Mouse (Mus musculus) cortical plate, adult 2 months (tissue): ENCODE results near the gene Cks1brt. TPM values are rescaled to one million over a fixed set of nuclear protein-coding genes. Genes with fewer than 3 reads are reported as not detected.

ENCODE experiments used
- H3K27ac ChIP-seq: fragments of 200-500 bp; 2 replicates; pipeline ENCODE4 v1.5.1; 2012; ENCODE audit warnings: low read length, control low read depth, inconsistent platforms; ENCODE audit not compliant: insufficient read depth
- H3K4me1 ChIP-seq: fragments of 200-500 bp; 2 replicates; pipeline ENCODE4 v1.6.1; 2011; ENCODE audit warnings: low read length; ENCODE audit not compliant: control insufficient read depth, insufficient read depth
- H3K4me3 ChIP-seq: fragments of 200-500 bp; 2 replicates; pipeline ENCODE4 v1.5.1; 2011; ENCODE audit warnings: mild to moderate bottlenecking, low read length, control low read depth; ENCODE audit not compliant: insufficient read depth
- CTCF ChIP-seq: fragments of 200-500 bp; IDR thresholded peaks from 2 replicates; pipeline ENCODE4 v1.5.1; 2011; ENCODE audit warnings: mild to moderate bottlenecking, control low read depth, low read length; ENCODE audit not compliant: insufficient read depth; ENCODE audit errors: extremely low read depth
- POLR2A ChIP-seq: fragments of 200-500 bp; IDR thresholded peaks from 2 replicates; pipeline ENCODE4 v1.6.1; 2011; ENCODE audit warnings: mild to moderate bottlenecking, low read length, control low read depth; ENCODE audit not compliant: insufficient read depth; ENCODE audit errors: extremely low read depth
- polyA plus RNA-seq: library from polyadenylated mRNA; depleted of rRNA; stranded (reverse); fragments of >200 nt; gene quantifications from 2 replicates; pipeline ENCODE4 v1.2.3, GENCODE M21; 2012; rRNA removed

Cks1brt gene
- polyA plus RNA-seq, 1 experiment = not detected

GRCm38 (mm10) chr8:85142516-85142915 lies 9.2 kb upstream of the Cks1brt start:
- no peak for TF ChIP-seq CTCF
- no peaks in the 10 kb centered on the region for H3K4me1 ChIP-seq
- no peak overlapping the region for H3K27ac ChIP-seq
- no peak overlapping the region for H3K4me3 ChIP-seq

GRCm38 (mm10) chr8:85171291-85171690 lies 19.6 kb downstream of the Cks1brt start:
- H3K4me3 ChIP-seq = no peak overlapping the region
- no peaks in the 10 kb centered on the region for H3K4me1 ChIP-seq
- TF ChIP-seq POLR2A = no peak
- TF ChIP-seq CTCF = peak; percentile 47
- no peak overlapping the region for H3K27ac ChIP-seq

- TF ChIP-seq POLR2A (no peak), CTCF (no peak)
- no peak overlapping the region for H3K4me3 ChIP-seq
- no peaks in the 10 kb centered on the region for H3K4me1 ChIP-seq
- no peak overlapping the region for H3K27ac ChIP-seq
Observed at GRCm38 (mm10) chr8:85175892-85176291, 24.2 kb downstream of the Cks1brt start.

GRCm38 (mm10) chr8:85192346-85192745 lies 40.6 kb downstream of the Cks1brt start:
- Histone ChIP-seq H3K4me1 (no peaks in the 10 kb centered on the region), H3K27ac (no peak overlapping the region), H3K4me3 (no peak overlapping the region)
- TF ChIP-seq CTCF (no peak), POLR2A (no peak)

- no peak overlapping the region for H3K4me3 ChIP-seq
- H3K27ac ChIP-seq = no peak overlapping the region
- TF ChIP-seq CTCF = no peak
- no peak for TF ChIP-seq POLR2A
- peaks cover 1% of the 10 kb centered on the region; the same call in 1 of the 2 replicates for H3K4me1 ChIP-seq
Observed at GRCm38 (mm10) chr8:85220220-85220619, 68.5 kb downstream of the Cks1brt start.

GRCm38 (mm10) chr8:85220992-85221391 lies 69.3 kb downstream of the Cks1brt start:
- no peak overlapping the region for H3K27ac ChIP-seq
- peaks cover 1% of the 10 kb centered on the region; the same call in 1 of the 2 replicates for H3K4me1 ChIP-seq
- TF ChIP-seq CTCF (no peak), POLR2A (no peak)
- no peak overlapping the region for H3K4me3 ChIP-seq

Other genes starting within 250 kb of the Cks1brt start
- 0.23 and 0.35 TPM in 2 replicates for gene Klf1, start 250.0 kb upstream of the Cks1brt start, polyA plus RNA-seq
- 6.1 and 6.7 TPM in 2 replicates for gene Dnase2a, start 243.4 kb upstream of the Cks1brt start, polyA plus RNA-seq
- 76.0 and 79.7 TPM in 2 replicates for gene Mast1, start 214.6 kb upstream of the Cks1brt start, polyA plus RNA-seq
- gene Rtbdn, start 204.9 kb upstream of the Cks1brt start, polyA plus RNA-seq = 6.0 and 6.1 TPM in 2 replicates
- gene Gm49661, start 182.5 kb upstream of the Cks1brt start, polyA plus RNA-seq = not detected in 2 replicates
- 287 TPM in 2 replicates for gene Prdx2, start 182.3 kb upstream of the Cks1brt start, polyA plus RNA-seq
- 37.3 and 37.7 TPM in 2 replicates for gene Rnaseh2a, start 182.2 kb upstream of the Cks1brt start, polyA plus RNA-seq
- gene Junb, start 173.2 kb upstream of the Cks1brt start, polyA plus RNA-seq = 57.5 and 81.7 TPM in 2 replicates
- gene Hook2, start 161.3 kb upstream of the Cks1brt start, polyA plus RNA-seq = 15.6 and 19.2 TPM in 2 replicates
- not detected in 2 replicates for gene Best2, start 137.4 kb upstream of the Cks1brt start, polyA plus RNA-seq
- gene Asna1, start 126.6 kb upstream of the Cks1brt start, polyA plus RNA-seq = 267 and 268 TPM in 2 replicates
- gene Trir, start 125.1 kb upstream of the Cks1brt start, polyA plus RNA-seq = 118 and 119 TPM in 2 replicates
- gene Tnpo2, start 115.0 kb upstream of the Cks1brt start, polyA plus RNA-seq = 110 and 112 TPM in 2 replicates
- 45.1 and 45.8 TPM in 2 replicates for gene Fbxw9, start 91.9 kb upstream of the Cks1brt start, polyA plus RNA-seq
- not detected in 2 replicates for gene Gm5741, start 83.9 kb upstream of the Cks1brt start, polyA plus RNA-seq
- 70.6 and 74.6 TPM in 2 replicates for gene Dhps, start 80.2 kb upstream of the Cks1brt start, polyA plus RNA-seq
- gene Wdr83os, start 71.2 kb upstream of the Cks1brt start, polyA plus RNA-seq = 120 and 139 TPM in 2 replicates
- 54.7 and 56.4 TPM in 2 replicates for gene Wdr83, start 70.6 kb upstream of the Cks1brt start, polyA plus RNA-seq
- gene Man2b1, start 68.7 kb upstream of the Cks1brt start, polyA plus RNA-seq = 49.2 and 50.1 TPM in 2 replicates
- 3.7 and 4.2 TPM in 2 replicates for gene Zfp791, start 28.8 kb upstream of the Cks1brt start, polyA plus RNA-seq
- not detected in 2 replicates for gene Olfr371, start 74.1 kb downstream of the Cks1brt start, polyA plus RNA-seq
- gene Orc6, start 147.7 kb downstream of the Cks1brt start, polyA plus RNA-seq = 39.5 and 43.4 TPM in 2 replicates
- 81.2 and 84.2 TPM in 2 replicates for gene Vps35, start 147.9 kb downstream of the Cks1brt start, polyA plus RNA-seq
- gene Mylk3, start 234.4 kb downstream of the Cks1brt start, polyA plus RNA-seq = 4.3 and 5.0 TPM in 2 replicates